Mouse (Mus musculus) stomach, postnatal 0 days (tissue): ENCODE data around the gene Ptbp1. TPM values are rescaled to one million over a fixed set of nuclear protein-coding genes. Genes with fewer than 3 reads are reported as not detected.

Experiments used
- ATAC-seq: fragments of 200-750 bp; cut with Nextera tagmentation; 2 replicates; pipeline ENCODE4 v1.8.0; 2017; ENCODE audit not compliant: low FRiP score, low TSS enrichment
- DNase-seq: peaks from one replicate; pipeline ENCODE4 v3.0.0-alpha.2; 2016; ENCODE audit warnings: low spot score
- H3K27ac ChIP-seq: fragments of 300-500 bp; sonication (generic); replicated peaks from 2 replicates; pipeline ENCODE4 v1.5.1; 2014; ENCODE audit warnings: mild to moderate bottlenecking, control low read depth
- H3K27me3 ChIP-seq: fragments of 300-500 bp; sonication (generic); 2 replicates; pipeline ENCODE4 v1.6.1; 2014; ENCODE audit warnings: low read length; ENCODE audit not compliant: control insufficient read depth, insufficient read depth
- H3K36me3 ChIP-seq: fragments of 300-500 bp; sonication (generic); 2 replicates; pipeline ENCODE4 v1.6.1; 2014; ENCODE audit warnings: low read length, mixed read lengths; ENCODE audit not compliant: control insufficient read depth, insufficient read depth
- H3K4me1 ChIP-seq: fragments of 300-500 bp; sonication (generic); replicated peaks from 2 replicates; pipeline ENCODE4 v1.6.1; 2014; ENCODE audit warnings: antibody characterized with exemption; ENCODE audit not compliant: control insufficient read depth, insufficient read depth
- H3K4me2 ChIP-seq: fragments of 300-500 bp; sonication (generic); replicated peaks from 2 replicates; pipeline ENCODE4 v1.6.1; 2014; ENCODE audit warnings: low read depth, mild to moderate bottlenecking, control low read depth, moderate library complexity
- H3K4me3 ChIP-seq: fragments of 300-500 bp; sonication (generic); 2 replicates; pipeline ENCODE4 v1.5.1; 2014; ENCODE audit warnings: low read depth, low read length, control low read depth
- H3K9ac ChIP-seq: fragments of 300-500 bp; sonication (generic); 2 replicates; pipeline ENCODE4 v1.6.1; 2014; ENCODE audit warnings: mild to moderate bottlenecking, low read length, control low read depth, mixed read lengths
- H3K9me3 ChIP-seq: fragments of 300-500 bp; sonication (generic); 2 replicates; pipeline ENCODE4 v1.6.1; 2016; ENCODE audit warnings: low read length; ENCODE audit not compliant: control insufficient read depth
- CTCF ChIP-seq: IDR thresholded peaks from 2 replicates; pipeline ENCODE4 v1.5.1; 2016; ENCODE audit warnings: antibody characterized with exemption, low read depth, mild to moderate bottlenecking, moderate library complexity
- EP300 ChIP-seq: optimal IDR thresholded peaks from 2 replicates; pipeline ENCODE3; 2016; ENCODE audit warnings: antibody characterized with exemption
- WGBS: fragments of 180-500 bp; shearing (Covaris S2); extraction: QIAGEN DNeasy Blood & Tissue Kit; methylation state at CpG from one replicate; pipeline ENCODE4 v1.1.7; 2014; 5-methylcytosine and 5-hydroxymethylcytosine counted together
- polyA plus RNA-seq: library from polyadenylated mRNA; unstranded; fragments of >200 nt; fragmentation: Nextera tagmentation; extraction: Ambion mirVana; gene quantifications from 2 replicates; pipeline ENCODE4 v1.2.1, GENCODE M21; 2015

Gene Ptbp1
- polyA plus RNA-seq, 1 experiment from 2014 or later: 99.3 TPM

DNA sequence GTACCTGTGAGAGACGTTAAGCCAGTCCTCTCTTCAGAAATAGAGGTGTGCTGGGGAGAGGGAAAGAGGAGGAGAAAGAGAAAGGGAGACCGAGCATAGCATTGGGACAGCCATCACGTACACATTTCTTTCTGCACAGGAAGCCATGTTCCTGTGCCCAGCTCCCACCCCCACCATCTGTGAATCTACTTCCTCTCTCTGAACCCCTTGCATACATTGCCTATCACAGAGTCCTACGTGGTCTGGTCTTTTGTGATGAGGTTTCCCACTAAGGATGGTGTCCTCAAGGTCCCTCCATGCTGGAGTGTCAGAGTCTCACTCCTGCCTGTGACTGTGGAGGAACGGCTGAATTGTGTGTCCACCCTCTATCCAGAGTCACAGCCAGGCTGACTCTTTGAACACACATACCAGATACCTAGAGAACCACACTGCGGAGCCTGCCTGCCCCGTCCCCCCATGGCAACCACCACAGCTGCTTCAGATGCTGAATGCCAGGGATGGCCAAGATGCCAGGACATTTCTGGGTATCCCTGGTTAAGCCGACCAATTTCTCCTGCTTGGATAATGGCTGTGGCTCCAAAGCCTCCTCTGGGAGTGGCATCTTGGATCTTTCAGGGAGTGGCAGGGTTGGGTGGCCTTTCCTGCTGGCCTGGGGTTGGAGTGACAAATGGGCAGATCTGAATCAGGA lies 4.1 kb upstream of the Ptbp1 start:
- no peak overlapping the region for H3K4me2 ChIP-seq
- no peaks in the 10 kb centered on the region for H3K9me3 ChIP-seq
- ATAC-seq (no peak), DNase-seq (no peak)
- TF ChIP-seq CTCF: no peak
- TF ChIP-seq EP300: no peak
- H3K27ac ChIP-seq: no peak overlapping the region
- H3K36me3 ChIP-seq: no peaks in the 10 kb centered on the region
- no peak overlapping the region for H3K4me3 ChIP-seq
- 75% methylated on average over 8 of the region's 8 CpGs for WGBS
- H3K9ac ChIP-seq: no peak overlapping the region
- peaks cover 16% of the 10 kb centered on the region for H3K4me1 ChIP-seq
- H3K27me3 ChIP-seq: no peaks in the 10 kb centered on the region

DNA sequence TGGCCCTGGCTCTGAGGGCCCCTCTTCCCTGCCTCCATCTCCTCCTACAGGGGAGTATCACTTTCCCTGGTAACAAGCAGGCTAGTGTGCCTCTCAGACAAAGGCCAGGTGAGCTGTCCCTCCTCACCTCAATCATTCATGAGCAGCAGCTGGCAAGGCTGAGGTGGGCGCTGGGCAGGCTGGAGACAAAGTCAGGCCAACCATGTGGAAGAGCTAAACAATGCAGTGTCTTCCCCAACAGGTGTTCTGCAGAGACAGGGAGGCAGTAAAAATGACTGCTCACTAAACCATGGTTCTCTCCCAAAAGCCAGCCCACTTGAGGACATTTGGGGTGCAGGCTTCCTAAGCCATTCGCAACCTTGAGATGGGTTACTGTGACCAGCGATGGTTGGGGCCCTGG lies 2.6 kb upstream of the Ptbp1 start:
- DNase-seq: no peak
- Histone ChIP-seq H3K36me3 (no peaks in the 10 kb centered on the region), H3K4me2 (peak overlapping the region; percentile 62; the same call in 1 of the 2 replicates), H3K27me3 (no peaks in the 10 kb centered on the region), H3K9ac (peak overlapping the region; percentile 43), H3K27ac (peak overlapping the region; percentile 99), H3K4me1 (peaks cover 16% of the 10 kb centered on the region), H3K9me3 (no peaks in the 10 kb centered on the region), H3K4me3 (no peak overlapping the region)
- no peak for ATAC-seq
- WGBS: 49% methylated on average over 3 of the region's 3 CpGs
- TF ChIP-seq EP300 (no peak), CTCF (no peak)

DNA sequence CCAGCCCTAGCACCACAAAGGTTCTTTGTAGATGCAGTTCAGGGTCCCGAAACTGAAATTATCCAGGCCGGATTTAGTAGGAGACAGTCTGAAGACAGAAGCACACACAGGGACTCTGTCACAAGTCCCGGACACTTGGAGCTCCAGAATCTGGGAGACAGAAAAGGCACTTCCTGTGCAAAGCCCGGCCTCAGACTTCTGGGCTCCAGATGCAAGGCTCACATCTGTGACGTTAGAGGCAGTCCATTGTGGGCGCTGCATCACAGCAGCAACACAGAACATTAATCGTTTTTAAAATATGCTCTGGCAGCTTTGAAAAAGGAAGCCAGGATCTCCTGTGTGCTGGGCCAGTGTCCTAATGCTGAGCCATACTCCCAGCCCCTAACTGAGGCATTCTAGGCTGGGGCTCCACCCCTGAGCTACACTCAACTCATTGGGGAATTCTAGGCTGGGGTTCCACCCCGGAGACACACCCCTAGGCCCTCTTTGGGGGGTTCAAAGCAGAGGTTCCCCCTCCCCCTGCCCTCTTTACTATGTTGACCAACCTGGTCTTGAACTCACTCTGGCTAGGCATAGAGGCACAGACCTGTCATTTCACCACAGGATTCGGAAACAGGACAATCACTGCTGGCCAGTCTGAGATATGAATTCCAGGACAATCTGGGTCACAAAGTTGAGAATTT lies 2.0 kb upstream of the Ptbp1 start:
- peaks cover 3% of the 10 kb centered on the region; the same call in 1 of the 2 replicates for H3K36me3 ChIP-seq
- H3K9me3 ChIP-seq: no peaks in the 10 kb centered on the region
- TF ChIP-seq EP300 (no peak), CTCF (no peak)
- H3K4me3 ChIP-seq: 0 out of 2 replicates have a peak overlapping the region, but pooled peaks have one; percentile 41
- peak overlapping the region; percentile 62 for H3K4me2 ChIP-seq
- peak overlapping the region; percentile 99 for H3K27ac ChIP-seq
- H3K27me3 ChIP-seq: no peaks in the 10 kb centered on the region
- no peak for DNase-seq
- H3K4me1 ChIP-seq: peaks cover 18% of the 10 kb centered on the region
- H3K9ac ChIP-seq: peak overlapping the region; percentile 67
- 16% methylated on average over 9 of the region's 9 CpGs for WGBS
- no peak for ATAC-seq

DNA sequence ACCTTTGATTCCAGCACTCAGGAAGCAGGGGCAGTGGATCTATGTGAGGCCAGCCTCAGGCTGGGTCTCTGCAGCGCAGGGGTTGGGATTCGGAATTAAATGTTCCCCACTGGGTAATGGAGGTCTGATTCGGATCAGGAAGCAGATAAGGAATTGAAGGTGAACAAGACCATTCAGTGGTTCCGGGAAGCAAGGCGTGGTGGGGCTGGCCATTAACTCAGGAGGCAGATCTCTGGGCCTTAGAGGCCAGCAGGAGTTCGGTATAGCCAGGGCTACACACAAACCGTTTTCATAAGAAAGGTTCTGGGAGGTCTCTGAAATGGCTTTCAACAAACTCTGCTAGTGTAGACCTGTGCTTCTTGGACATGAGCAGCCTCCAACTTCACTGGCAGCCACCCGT lies 1.4 kb upstream of the Ptbp1 start:
- Histone ChIP-seq H3K9ac (peak overlapping the region; percentile 67), H3K4me3 (peak overlapping the region; percentile 41), H3K4me1 (peaks cover 22% of the 10 kb centered on the region), H3K27me3 (no peaks in the 10 kb centered on the region), H3K36me3 (peaks cover 4% of the 10 kb centered on the region; the same call in 1 of the 2 replicates), H3K4me2 (peak overlapping the region; percentile 62), H3K27ac (peak overlapping the region; percentile 99), H3K9me3 (no peaks in the 10 kb centered on the region)
- no peak for DNase-seq
- no peak for ATAC-seq
- TF ChIP-seq CTCF (no peak), EP300 (no peak)
- WGBS: 15% methylated on average over 8 of the region's 8 CpGs

DNA sequence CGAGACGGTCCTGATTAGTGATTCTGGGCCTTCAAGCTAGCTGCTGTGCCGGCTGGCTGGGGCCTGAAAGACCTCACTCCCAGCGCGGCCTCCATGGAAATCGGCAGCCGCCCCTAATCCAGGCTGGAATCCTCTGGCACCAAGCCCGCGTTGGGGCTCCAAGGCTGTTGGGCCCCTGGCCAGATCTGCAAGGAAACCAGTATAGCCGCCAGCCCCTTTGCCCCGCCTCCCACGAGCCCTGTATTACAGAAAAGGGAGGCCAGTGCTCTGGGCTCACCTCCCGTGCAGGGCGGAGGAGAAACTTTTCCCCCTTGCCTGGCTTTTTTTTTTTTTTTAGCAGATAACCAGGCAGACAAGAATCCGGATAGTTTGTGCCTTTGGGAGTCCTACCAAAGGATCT lies 835 bp upstream of the Ptbp1 start:
- Histone ChIP-seq H3K27me3 (no peaks in the 10 kb centered on the region), H3K9ac (peak overlapping the region; percentile 67), H3K27ac (peak overlapping the region; percentile 99), H3K36me3 (peaks cover 4% of the 10 kb centered on the region; the same call in 1 of the 2 replicates), H3K4me1 (peaks cover 28% of the 10 kb centered on the region), H3K4me3 (peak overlapping the region; percentile 41), H3K4me2 (peak overlapping the region; percentile 62), H3K9me3 (no peaks in the 10 kb centered on the region)
- peak; percentile 53 for ATAC-seq
- TF ChIP-seq CTCF (no peak), EP300 (peak; percentile 62)
- WGBS: under 1% methylated on average over 15 of the region's 15 CpGs
- peak; percentile 97 for DNase-seq
